Mouse (Mus musculus) myocyte (in vitro differentiated cells): ENCODE results near the gene Prim2. TPM values are rescaled to one million over a fixed set of nuclear protein-coding genes. Genes with fewer than 3 reads are reported as not detected.

Source experiments
- H3K27me3 ChIP-seq: one replicate; pipeline ENCODE4 v1.6.1; 2011; ENCODE audit not compliant: control insufficient read depth, insufficient read depth, insufficient read length
- H3K36me3 ChIP-seq: one replicate; pipeline ENCODE4 v1.6.1; 2011; ENCODE audit not compliant: control insufficient read depth, insufficient read depth
- H3K4me2 ChIP-seq: one replicate; pipeline ENCODE4 v1.6.1; 2011; ENCODE audit warnings: low read depth, control low read depth
- H3K4me3 ChIP-seq: one replicate; pipeline ENCODE4 v1.5.1; 2011; ENCODE audit warnings: mild to moderate bottlenecking, control low read depth, moderate library complexity
- H3K79me2 ChIP-seq: one replicate; pipeline ENCODE4 v1.6.1; 2011; ENCODE audit not compliant: control insufficient read depth, insufficient read depth
- H3ac ChIP-seq: one replicate; pipeline ENCODE4 v1.6.1; 2011; ENCODE audit not compliant: control insufficient read depth, insufficient read length
- CEBPB ChIP-seq: IDR thresholded peaks from 2 replicates; pipeline ENCODE4 v1.6.1; 2011; ENCODE audit warnings: mild to moderate bottlenecking, moderate library complexity; ENCODE audit not compliant: poor library complexity, insufficient read depth, severe bottlenecking
- E2F4 ChIP-seq: IDR thresholded peaks from one replicate; pipeline ENCODE4 v1.6.1; 2011; ENCODE audit warnings: mild to moderate bottlenecking, control low read depth, moderate library complexity; ENCODE audit not compliant: insufficient read depth
- MAX ChIP-seq: IDR thresholded peaks from one replicate; pipeline ENCODE4 v1.6.1; 2011; ENCODE audit warnings: low read depth, mild to moderate bottlenecking, control low read depth
- MYOD1 ChIP-seq, 3 experiments: IDR thresholded peaks; one replicate each; pipeline ENCODE4 v1.6.1; 2011; ENCODE audit warnings: control low read depth in 2 of 3, low read depth in 2 of 3, mild to moderate bottlenecking in 2 of 3, moderate library complexity in 1 of 3; ENCODE audit not compliant: insufficient read length in 2 of 3, control insufficient read depth in 1 of 3
- MYOG ChIP-seq, 3 experiments: IDR thresholded peaks; one replicate each; pipeline ENCODE4 v1.6.1; 2011; ENCODE audit warnings: control low read depth in 2 of 3, low read depth in 2 of 3, mild to moderate bottlenecking in 2 of 3; ENCODE audit not compliant: insufficient read length in 2 of 3, control insufficient read depth in 1 of 3, insufficient read depth in 1 of 3
- POLR2A ChIP-seq: IDR thresholded peaks from one replicate; pipeline ENCODE4 v1.6.1; 2011; ENCODE audit warnings: low read depth, mild to moderate bottlenecking, control low read depth, moderate library complexity; ENCODE audit not compliant: insufficient read length
- POLR2AphosphoS2 ChIP-seq: IDR thresholded peaks from one replicate; pipeline ENCODE4 v1.6.1; 2011; ENCODE audit warnings: low read depth, control low read depth; ENCODE audit not compliant: insufficient read length
- REST ChIP-seq: IDR thresholded peaks from one replicate; pipeline ENCODE4 v1.6.1; 2011; ENCODE audit warnings: mild to moderate bottlenecking, control low read depth, moderate library complexity; ENCODE audit not compliant: insufficient read depth, insufficient read length
- SRF ChIP-seq: IDR thresholded peaks from one replicate; pipeline ENCODE4 v1.6.1; 2011; ENCODE audit warnings: low read depth; ENCODE audit not compliant: control insufficient read depth, insufficient read length
- TCF12 ChIP-seq: IDR thresholded peaks from one replicate; pipeline ENCODE4 v1.6.1; 2011; ENCODE audit warnings: mild to moderate bottlenecking, control low read depth; ENCODE audit not compliant: poor library complexity, insufficient read depth, severe bottlenecking
- TCF3 ChIP-seq: IDR thresholded peaks from one replicate; pipeline ENCODE4 v1.6.1; 2011; ENCODE audit warnings: low read depth, control low read depth; ENCODE audit not compliant: insufficient read length
- USF1 ChIP-seq: IDR thresholded peaks from one replicate; pipeline ENCODE4 v1.6.1; 2011; ENCODE audit warnings: low read depth, mild to moderate bottlenecking, control low read depth, moderate library complexity
- polyA plus RNA-seq: library from polyadenylated mRNA; unstranded; fragments of >200 nt; fragmentation: generic; extraction: Trizol; gene quantifications from one replicate; pipeline ENCODE4 v1.2.1, GENCODE M21; 2012; ENCODE audit warnings: missing spikeins

The Prim2 gene
- polyA plus RNA-seq, 1 experiment, result 8.2 TPM

GRCm38 (mm10) chr1:33471069-33471468, 198.5 kb downstream of the Prim2 start:
- Histone ChIP-seq H3K4me2 (no peak overlapping the region), H3K4me3 (no peak overlapping the region), H3ac (no peak overlapping the region), H3K79me2 (no peaks in the 10 kb centered on the region), H3K27me3 (no peaks in the 10 kb centered on the region), H3K36me3 (no peaks in the 10 kb centered on the region)
- no peak for TF ChIP-seq MAX
- no peak for TF ChIP-seq CEBPB
- TF ChIP-seq E2F4, result no peak
- no peak for TF ChIP-seq POLR2AphosphoS2
- TF ChIP-seq MYOG (IDR thresholded peaks at IDR 0.05; ENCODE audit: control insufficient read depth in 1 of 3, insufficient read depth in 1 of 3, insufficient read length in 2 of 3, low read depth in 2 of 3), result no peak
- TF ChIP-seq TCF12, result no peak
- TF ChIP-seq TCF3, result no peak
- no peak for TF ChIP-seq REST
- no peak for TF ChIP-seq MYOD1 (IDR thresholded peaks at IDR 0.05; ENCODE audit: control insufficient read depth in 1 of 3, insufficient read length in 2 of 3, low read depth in 2 of 3)
- TF ChIP-seq USF1, result no peak
- TF ChIP-seq POLR2A, result no peak
- no peak for TF ChIP-seq SRF

- Histone ChIP-seq H3K79me2 (no peaks in the 10 kb centered on the region), H3K27me3 (no peaks in the 10 kb centered on the region), H3K4me3 (no peak overlapping the region), H3K36me3 (no peaks in the 10 kb centered on the region), H3ac (no peak overlapping the region), H3K4me2 (no peak overlapping the region)
- TF ChIP-seq POLR2A (no peak), E2F4 (no peak), TCF3 (no peak), POLR2AphosphoS2 (no peak), MYOD1 (IDR thresholded peaks at IDR 0.05; ENCODE audit: control insufficient read depth in 1 of 3, insufficient read length in 2 of 3, low read depth in 2 of 3) (no peak)
Measured at GRCm38 (mm10) chr1:33470222-33470621, 199.4 kb downstream of the Prim2 start.

- TF ChIP-seq POLR2A (no peak), SRF (no peak), CEBPB (no peak), TCF12 (no peak), USF1 (no peak), MYOD1 (IDR thresholded peaks at IDR 0.05; ENCODE audit: control insufficient read depth in 1 of 3, insufficient read length in 2 of 3, low read depth in 2 of 3) (no peak), MYOG (IDR thresholded peaks at IDR 0.05; ENCODE audit: control insufficient read depth in 1 of 3, insufficient read depth in 1 of 3, insufficient read length in 2 of 3, low read depth in 2 of 3) (no peak), POLR2AphosphoS2 (no peak), E2F4 (no peak), TCF3 (no peak), REST (no peak)
- H3K36me3 ChIP-seq, result no peaks in the 10 kb centered on the region
- H3ac ChIP-seq, result no peak overlapping the region
- H3K4me2 ChIP-seq, result no peak overlapping the region
- no peak overlapping the region for H3K4me3 ChIP-seq
- H3K27me3 ChIP-seq, result no peaks in the 10 kb centered on the region
- no peaks in the 10 kb centered on the region for H3K79me2 ChIP-seq
Measured at GRCm38 (mm10) chr1:33464234-33464633, 205.4 kb downstream of the Prim2 start.

- TF ChIP-seq MYOG (IDR thresholded peaks at IDR 0.05; ENCODE audit: control insufficient read depth in 1 of 3, insufficient read depth in 1 of 3, insufficient read length in 2 of 3, low read depth in 2 of 3) (no peak), TCF3 (no peak), TCF12 (no peak), CEBPB (no peak), SRF (no peak), USF1 (no peak), E2F4 (no peak), POLR2A (no peak), MYOD1 (IDR thresholded peaks at IDR 0.05; ENCODE audit: control insufficient read depth in 1 of 3, insufficient read length in 2 of 3, low read depth in 2 of 3) (no peak), REST (no peak), POLR2AphosphoS2 (no peak), MAX (no peak)
- Histone ChIP-seq H3K4me3 (no peak overlapping the region), H3K27me3 (no peaks in the 10 kb centered on the region), H3ac (no peak overlapping the region), H3K4me2 (no peak overlapping the region), H3K36me3 (no peaks in the 10 kb centered on the region), H3K79me2 (no peaks in the 10 kb centered on the region)
Measured at GRCm38 (mm10) chr1:33460703-33461102, 208.9 kb downstream of the Prim2 start.

- TF ChIP-seq CEBPB (no peak), POLR2A (no peak), MYOG (IDR thresholded peaks at IDR 0.05; ENCODE audit: control insufficient read depth in 1 of 3, insufficient read depth in 1 of 3, insufficient read length in 2 of 3, low read depth in 2 of 3) (no peak), E2F4 (no peak), REST (no peak)
- Histone ChIP-seq H3K4me2 (no peak overlapping the region), H3ac (no peak overlapping the region), H3K36me3 (no peaks in the 10 kb centered on the region), H3K79me2 (no peaks in the 10 kb centered on the region), H3K27me3 (no peaks in the 10 kb centered on the region), H3K4me3 (no peak overlapping the region)
Measured at GRCm38 (mm10) chr1:33460262-33460661, 209.3 kb downstream of the Prim2 start.
